Mouse (Mus musculus) liver, adult 2 months (tissue): ENCODE data around the gene Sorbs1.

Source experiments
- CTCF ChIP-seq: fragments of 200-500 bp; IDR thresholded peaks from 2 replicates; pipeline ENCODE4 v1.5.1; 2011; ENCODE audit warnings: low read depth, low read length, control low read depth
- POLR2A ChIP-seq: fragments of 200-500 bp; IDR thresholded peaks from 2 replicates; pipeline ENCODE4 v1.6.1; 2011; ENCODE audit warnings: low read length, control low read depth; ENCODE audit not compliant: insufficient read depth; ENCODE audit errors: extremely low read depth

DNA sequence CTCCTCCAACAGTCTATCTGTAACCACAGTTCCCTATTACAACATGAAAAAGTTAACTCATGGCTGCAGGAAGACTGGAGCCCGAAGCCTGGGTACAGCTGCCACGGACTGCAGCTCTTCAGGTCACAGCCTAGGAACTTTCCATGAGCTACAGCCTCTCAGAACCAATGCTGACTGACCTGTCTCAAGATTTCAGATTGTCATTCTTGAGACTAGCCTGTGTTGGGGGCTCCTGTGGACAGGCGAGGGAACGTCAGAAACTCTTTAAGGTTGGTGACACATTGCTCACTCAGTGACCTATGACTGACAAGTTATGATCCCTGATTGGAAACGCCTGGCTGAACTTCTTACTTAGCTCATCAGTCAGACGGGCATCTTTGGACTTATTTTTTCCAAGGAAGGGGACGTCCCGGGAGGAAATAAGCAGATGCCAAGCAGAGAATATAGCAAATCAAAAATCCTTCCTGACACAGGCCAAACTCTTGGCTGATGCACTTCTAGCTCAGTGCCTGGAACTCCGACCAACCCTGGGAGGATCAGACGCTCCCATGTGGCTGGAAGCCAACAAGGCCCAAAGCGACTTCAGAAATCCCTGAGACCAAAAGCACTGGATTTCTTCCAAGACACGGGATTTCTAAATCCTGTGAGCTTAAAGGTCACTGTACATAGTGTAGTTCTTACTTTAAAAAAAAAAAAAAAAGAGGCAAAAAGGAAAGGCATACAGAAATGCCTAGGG, 76.9 kb downstream of the Sorbs1 start:
- TF ChIP-seq POLR2A (no peak), CTCF (no peak)
